Mouse (Mus musculus): ENCODE results near the gene Zfp108. TPM values are rescaled to one million over a fixed set of nuclear protein-coding genes. Genes with fewer than 3 reads are reported as not detected.

Gene Zfp108
- polyA plus RNA-seq, 1 experiment = 0.36 TPM

DNA sequence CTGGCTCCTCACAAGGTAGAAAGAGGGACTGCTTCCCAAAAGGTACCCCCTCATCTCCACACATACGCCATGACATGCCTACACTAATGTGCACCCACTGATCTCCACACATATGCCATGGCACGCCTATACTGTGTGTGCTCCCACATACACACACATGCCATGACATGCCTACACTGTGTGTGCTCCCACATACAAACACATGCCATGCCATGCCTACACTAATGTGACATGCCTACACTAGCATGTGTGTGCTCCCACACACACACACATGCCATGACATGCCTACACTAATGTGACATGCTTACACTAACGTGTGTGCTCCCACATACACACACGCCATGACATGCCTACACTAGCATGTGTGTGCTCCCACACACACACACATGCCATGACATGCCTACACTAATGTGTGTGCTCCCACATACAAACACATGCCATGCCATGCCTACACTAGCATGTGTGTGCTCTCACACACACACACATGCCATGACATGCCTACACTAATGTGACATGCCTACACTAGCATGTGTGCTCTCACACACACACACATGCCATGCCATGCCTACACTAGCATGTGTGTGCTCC lies 35.6 kb downstream of the Zfp108 start:
- Histone ChIP-seq H3K27ac (ENCODE audit: insufficient read depth, low read length) (peak overlapping the region; percentile 1; the same call in 1 of the 2 replicates), H3K36me3 (ENCODE audit: control insufficient read depth, insufficient read depth, low read length, poor library complexity, severe bottlenecking) (no peaks in the 10 kb centered on the region; the same call in 1 of the 2 replicates), H3K9me3 (replicated peaks; ENCODE audit: control insufficient read depth, insufficient read depth, low read length, poor library complexity, severe bottlenecking) (no peaks in the 10 kb centered on the region), H3K4me1 (ENCODE audit: control insufficient read depth, insufficient read depth, low read length) (peaks cover 2% of the 10 kb centered on the region), H3K9ac (ENCODE audit: low read depth, poor library complexity, severe bottlenecking) (no peak overlapping the region), H3K4me3 (ENCODE audit: low read depth, low read length) (no peak overlapping the region), H3K27me3 (ENCODE audit: control insufficient read depth, insufficient read depth, low read length, poor library complexity, severe bottlenecking) (no peaks in the 10 kb centered on the region)
- TF ChIP-seq EP300 (IDR thresholded peaks at IDR 0.05; ENCODE audit: insufficient read depth, low read depth, low read length) = no peak
- TF ChIP-seq POLR2A (IDR thresholded peaks at IDR 0.05; ENCODE audit: insufficient read depth, low read length) = no peak
- TF ChIP-seq CTCF (IDR thresholded peaks at IDR 0.05; ENCODE audit: low read depth, low read length) = no peak

DNA sequence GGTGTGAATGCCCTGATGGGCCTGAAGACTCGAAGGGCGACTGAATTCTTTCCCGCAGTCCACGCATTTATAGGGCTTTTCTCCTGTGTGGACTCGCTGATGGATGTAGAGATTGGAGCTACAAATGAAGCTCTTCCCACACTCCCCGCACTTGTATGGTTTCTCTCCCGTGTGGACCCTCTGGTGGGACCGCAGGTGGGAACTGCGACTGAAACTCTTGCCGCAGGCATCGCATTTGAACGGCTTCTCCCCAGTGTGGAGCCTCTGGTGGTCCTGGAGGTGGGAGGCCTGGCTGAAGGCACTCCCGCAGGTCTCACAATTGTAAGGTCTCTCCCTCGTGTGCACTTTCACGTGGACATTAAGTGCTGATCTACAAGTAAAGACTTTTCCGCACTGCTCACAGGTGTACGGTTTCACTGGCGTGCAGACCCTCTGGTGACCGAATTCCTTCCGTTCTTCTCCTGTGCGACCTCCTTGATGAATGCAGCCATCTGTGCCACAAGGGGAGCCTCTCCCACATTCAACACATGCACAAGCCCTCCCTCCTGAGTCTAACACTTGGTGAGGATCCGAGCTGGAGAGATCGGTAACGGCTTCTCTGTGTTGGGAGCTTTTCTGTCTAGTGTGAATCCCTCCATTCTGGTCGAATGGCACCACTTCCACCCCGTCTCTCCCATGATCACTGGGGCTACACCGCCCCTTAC lies 36.9 kb downstream of the Zfp108 start:
- Histone ChIP-seq H3K4me3 (ENCODE audit: low read depth, low read length) (peak overlapping the region; percentile 0; the same call in 1 of the 2 replicates), H3K27me3 (ENCODE audit: control insufficient read depth, insufficient read depth, low read length, poor library complexity, severe bottlenecking) (no peaks in the 10 kb centered on the region), H3K27ac (ENCODE audit: insufficient read depth, low read length) (no peak overlapping the region), H3K9ac (ENCODE audit: low read depth, poor library complexity, severe bottlenecking) (no peak overlapping the region), H3K4me1 (ENCODE audit: control insufficient read depth, insufficient read depth, low read length) (peaks cover 2% of the 10 kb centered on the region), H3K9me3 (replicated peaks; ENCODE audit: control insufficient read depth, insufficient read depth, low read length, poor library complexity, severe bottlenecking) (no peaks in the 10 kb centered on the region), H3K36me3 (ENCODE audit: control insufficient read depth, insufficient read depth, low read length, poor library complexity, severe bottlenecking) (no peaks in the 10 kb centered on the region; the same call in 1 of the 2 replicates)
- TF ChIP-seq POLR2A (IDR thresholded peaks at IDR 0.05; ENCODE audit: insufficient read depth, low read length) = no peak
- no peak for TF ChIP-seq CTCF (IDR thresholded peaks at IDR 0.05; ENCODE audit: low read depth, low read length)
- no peak for TF ChIP-seq EP300 (IDR thresholded peaks at IDR 0.05; ENCODE audit: insufficient read depth, low read depth, low read length)

DNA sequence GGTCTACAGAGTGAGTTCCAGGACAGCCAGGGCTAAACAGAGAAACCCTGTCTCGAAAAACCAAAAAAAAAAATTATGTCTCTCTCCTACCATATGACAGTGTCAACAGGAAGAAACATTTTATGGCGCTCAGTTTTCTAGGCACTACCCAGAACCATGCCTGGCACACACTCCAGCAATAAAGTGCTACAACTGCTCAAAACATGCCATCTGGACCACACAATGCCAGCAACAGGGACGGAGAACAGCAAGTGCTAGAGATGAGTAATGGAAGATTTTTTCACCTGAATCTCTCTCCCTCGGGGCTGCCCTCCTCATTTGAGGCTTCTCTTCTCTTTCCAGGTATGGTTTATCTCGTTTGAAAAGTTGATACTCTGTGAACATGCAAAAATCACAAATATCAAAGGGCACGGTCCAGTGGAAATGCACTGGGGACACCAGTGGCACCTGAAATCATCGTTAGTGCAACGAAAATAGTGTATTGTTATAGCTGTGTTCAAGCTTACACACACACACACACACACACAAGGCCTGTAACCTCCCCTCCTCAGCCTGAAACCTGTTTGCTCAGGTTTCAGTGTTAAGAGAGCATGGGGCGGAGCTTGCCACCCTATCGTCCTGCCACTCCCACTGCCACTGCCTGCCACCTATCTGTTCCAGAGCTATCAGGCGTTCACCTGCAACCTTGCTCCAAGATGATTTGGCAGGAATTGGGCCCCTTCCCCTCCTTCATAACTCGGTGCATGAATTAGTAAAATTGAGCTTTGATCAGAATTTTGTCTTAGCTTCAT lies 38.7 kb downstream of the Zfp108 start:
- TF ChIP-seq POLR2A (IDR thresholded peaks at IDR 0.05; ENCODE audit: insufficient read depth, low read length) = no peak
- TF ChIP-seq EP300 (IDR thresholded peaks at IDR 0.05; ENCODE audit: insufficient read depth, low read depth, low read length) = no peak
- TF ChIP-seq CTCF (IDR thresholded peaks at IDR 0.05; ENCODE audit: low read depth, low read length) = no peak
- H3K36me3 ChIP-seq (ENCODE audit: control insufficient read depth, insufficient read depth, low read length, poor library complexity, severe bottlenecking) = no peaks in the 10 kb centered on the region; the same call in 1 of the 2 replicates
- peaks cover 2% of the 10 kb centered on the region for H3K4me1 ChIP-seq (ENCODE audit: control insufficient read depth, insufficient read depth, low read length)

DNA sequence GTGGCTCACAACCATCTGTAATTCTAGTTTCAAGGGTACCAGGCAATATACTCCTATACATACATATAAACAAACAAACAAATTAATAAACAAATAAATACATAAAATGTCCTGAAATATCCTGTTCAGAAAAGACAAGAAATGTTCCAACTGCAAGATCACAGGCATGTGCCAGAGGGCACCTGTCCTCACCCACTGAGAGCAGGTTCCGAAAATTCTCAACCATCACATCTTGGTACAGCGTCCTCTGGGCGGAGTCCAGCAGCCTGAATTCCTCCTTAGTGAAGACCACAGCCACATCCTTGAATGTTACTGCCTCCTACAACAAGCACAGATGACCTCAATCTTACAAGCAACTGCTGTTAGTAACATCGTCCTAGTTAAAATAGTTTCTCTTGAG lies 40.2 kb downstream of the Zfp108 start:
- no peak overlapping the region for H3K27ac ChIP-seq (ENCODE audit: insufficient read depth, low read length)
- no peak overlapping the region for H3K9ac ChIP-seq (ENCODE audit: low read depth, poor library complexity, severe bottlenecking)
- H3K9me3 ChIP-seq (replicated peaks; ENCODE audit: control insufficient read depth, insufficient read depth, low read length, poor library complexity, severe bottlenecking) = no peaks in the 10 kb centered on the region
- H3K4me3 ChIP-seq (ENCODE audit: low read depth, low read length) = no peak overlapping the region
- no peak for TF ChIP-seq EP300 (IDR thresholded peaks at IDR 0.05; ENCODE audit: insufficient read depth, low read depth, low read length)
- H3K27me3 ChIP-seq (ENCODE audit: control insufficient read depth, insufficient read depth, low read length, poor library complexity, severe bottlenecking) = no peaks in the 10 kb centered on the region
- no peaks in the 10 kb centered on the region; the same call in 1 of the 2 replicates for H3K36me3 ChIP-seq (ENCODE audit: control insufficient read depth, insufficient read depth, low read length, poor library complexity, severe bottlenecking)
- peaks cover 2% of the 10 kb centered on the region for H3K4me1 ChIP-seq (ENCODE audit: control insufficient read depth, insufficient read depth, low read length)

More for the DNA sequence above, 38.7 kb downstream of the Zfp108 start:
- H3K4me3 ChIP-seq (ENCODE audit: low read depth, low read length) = no peak overlapping the region
- H3K9ac ChIP-seq (ENCODE audit: low read depth, poor library complexity, severe bottlenecking) = no peak overlapping the region
- H3K27ac ChIP-seq (ENCODE audit: insufficient read depth, low read length) = no peak overlapping the region
- no peaks in the 10 kb centered on the region for H3K27me3 ChIP-seq (ENCODE audit: control insufficient read depth, insufficient read depth, low read length, poor library complexity, severe bottlenecking)
- no peaks in the 10 kb centered on the region for H3K9me3 ChIP-seq (replicated peaks; ENCODE audit: control insufficient read depth, insufficient read depth, low read length, poor library complexity, severe bottlenecking)

DNA sequence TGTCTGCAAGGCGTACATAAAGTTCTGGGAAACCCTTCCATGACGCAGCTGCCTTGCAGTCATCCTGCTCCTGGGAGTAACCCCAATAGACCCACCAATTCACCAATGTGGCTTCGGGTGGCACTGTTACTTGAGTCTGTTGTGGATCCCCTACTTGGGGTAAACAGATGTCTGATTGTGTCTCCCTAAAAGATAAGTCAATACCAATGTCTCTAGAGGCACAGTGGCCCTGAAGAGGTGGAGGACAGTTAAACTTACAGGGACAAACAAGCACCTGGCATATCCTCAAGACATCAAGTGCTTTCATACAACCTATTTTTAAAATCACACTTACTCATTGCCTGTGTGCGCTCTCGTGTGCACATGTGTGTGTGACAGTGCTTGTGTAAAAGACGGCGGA lies 40.8 kb downstream of the Zfp108 start:
- H3K27ac ChIP-seq (ENCODE audit: insufficient read depth, low read length) = no peak overlapping the region

More for the DNA sequence above, 40.8 kb downstream of the Zfp108 start:
- no peak for TF ChIP-seq CTCF (IDR thresholded peaks at IDR 0.05; ENCODE audit: low read depth, low read length)
- no peak for TF ChIP-seq POLR2A (IDR thresholded peaks at IDR 0.05; ENCODE audit: insufficient read depth, low read length)
- no peak for TF ChIP-seq EP300 (IDR thresholded peaks at IDR 0.05; ENCODE audit: insufficient read depth, low read depth, low read length)
- Histone ChIP-seq H3K36me3 (ENCODE audit: control insufficient read depth, insufficient read depth, low read length, poor library complexity, severe bottlenecking) (no peaks in the 10 kb centered on the region; the same call in 1 of the 2 replicates), H3K27me3 (ENCODE audit: control insufficient read depth, insufficient read depth, low read length, poor library complexity, severe bottlenecking) (no peaks in the 10 kb centered on the region), H3K4me3 (ENCODE audit: low read depth, low read length) (no peak overlapping the region), H3K9me3 (replicated peaks; ENCODE audit: control insufficient read depth, insufficient read depth, low read length, poor library complexity, severe bottlenecking) (no peaks in the 10 kb centered on the region), H3K4me1 (ENCODE audit: control insufficient read depth, insufficient read depth, low read length) (peaks cover 2% of the 10 kb centered on the region), H3K9ac (ENCODE audit: low read depth, poor library complexity, severe bottlenecking) (no peak overlapping the region)

All from ES-Bruce4 (cell line).